Mouse (Mus musculus) layer of hippocampus, postnatal 14 days (tissue): ENCODE results near the gene Mtmr4. TPM values are rescaled to one million over a fixed set of nuclear protein-coding genes. Genes with fewer than 3 reads are reported as not detected.
A peak's percentile ranks its signal among the peaks of the same experiment; 100 is the strongest.

Source experiments
- DNase-seq, 2 experiments: peaks; one replicate each; pipeline ENCODE4 v3.0.0; 2021 to 2022; ENCODE audit warnings: low spot score in 2 of 2, mixed read lengths in 1 of 2
- long read RNA-seq, 2 experiments: library from polyadenylated mRNA; stranded (forward); transcript quantifications; one replicate each; pipeline ENCODE4 v2.0.0; 2021
- total RNA-seq, 2 experiments: library from RNA; stranded (reverse); gene quantifications; 2 replicates each; pipeline ENCODE4 v1.2.3; 2021

Mtmr4 gene
- total RNA-seq = 10 to 100 TPM; 80.4 to 95.4 TPM
- long read RNA-seq, experiment 1, full-length matches to known transcripts = 7 of 13 reads
- long read RNA-seq, experiment 1, partial matches to known transcripts = 1 of 13 reads
- long read RNA-seq, experiment 1, other reads (novel, unspliced or antisense) = 5 of 13 reads
- long read RNA-seq, experiment 2, full-length matches to known transcripts = 1 of 8 reads
- long read RNA-seq, experiment 2, partial matches to known transcripts = 3 of 8 reads
- long read RNA-seq, experiment 2, other reads (novel, unspliced or antisense) = 4 of 8 reads

- DNase-seq = peak; percentile 99 to 100
These were observed at the start of gene Mtmr4 for GRCm38 (mm10) chr11:87591526-87592353. Gene Mtmr4, plus strand, starts transcription at chr11:87592162.

DNA sequence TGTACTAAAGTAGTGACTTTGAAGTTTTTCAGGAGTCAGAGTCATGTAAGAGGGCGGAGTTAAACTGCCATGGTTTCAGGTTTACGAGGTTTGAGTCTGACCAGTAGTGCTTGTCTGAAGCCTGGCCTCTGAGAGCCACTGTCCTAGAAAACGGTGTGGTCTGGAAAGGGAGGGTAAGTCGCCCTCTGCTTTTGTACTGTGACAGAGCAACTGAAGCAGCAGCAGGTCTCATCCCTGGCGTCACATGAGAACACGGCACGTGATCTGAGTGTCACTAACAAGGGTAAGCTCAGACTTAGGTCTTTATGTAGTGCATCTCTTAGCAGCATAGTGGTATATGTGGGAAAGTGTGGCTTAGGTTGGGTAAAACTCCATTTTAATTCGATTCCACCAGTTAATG, 49.7 kb upstream of the Mtmr4 start:
- DNase-seq = no peak

DNA sequence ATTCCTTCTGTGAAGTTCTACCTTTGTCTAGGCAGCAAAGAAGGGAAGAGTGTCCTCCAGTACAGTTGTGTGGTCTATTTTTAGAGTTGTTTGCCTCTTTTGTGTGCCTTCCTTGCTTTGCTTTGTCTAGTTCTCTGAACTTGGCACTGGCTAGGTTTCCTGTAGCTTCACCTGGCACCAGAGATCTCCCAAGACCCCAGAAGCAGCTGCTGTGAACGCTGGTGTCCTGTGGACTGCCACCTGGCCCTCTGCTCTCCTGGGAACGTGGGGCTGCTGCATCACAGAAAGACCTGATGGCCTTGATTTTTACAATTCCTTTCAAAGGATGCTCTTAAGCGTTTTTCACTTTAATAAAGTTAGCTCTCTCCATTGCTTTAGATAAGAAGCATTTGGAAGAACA, 49.1 kb upstream of the Mtmr4 start:
- no peak for DNase-seq

DNA sequence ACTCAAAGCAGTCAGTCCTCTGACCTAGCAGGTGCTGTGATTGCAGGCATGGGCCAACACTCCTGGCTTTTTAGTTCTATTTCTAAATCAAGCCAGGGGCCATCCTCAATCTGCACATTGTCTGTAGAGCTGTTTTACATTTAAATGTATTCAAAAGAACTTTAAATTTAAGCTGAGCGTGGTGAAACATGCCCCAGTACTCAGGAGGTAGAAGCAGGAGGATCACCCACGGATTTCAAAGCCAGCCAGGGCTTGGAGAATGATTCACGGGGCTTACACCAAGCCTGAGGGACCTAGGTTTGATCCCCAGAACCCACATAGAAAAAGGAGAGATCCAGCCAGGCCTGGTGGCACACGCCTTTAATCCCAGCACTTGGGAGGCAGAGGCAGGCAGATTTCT, 38.6 kb upstream of the Mtmr4 start:
- DNase-seq = no peak

GRCm38 (mm10) chr11:87554386-87554785, 37.6 kb upstream of the Mtmr4 start:
- DNase-seq = no peak

GRCm38 (mm10) chr11:87555106-87555703, 36.8 kb upstream of the Mtmr4 start:
- no peak for DNase-seq

- DNase-seq = no peak
These were observed 30.8 kb upstream of the Mtmr4 start for GRCm38 (mm10) chr11:87561208-87561607.

- no peak for DNase-seq
These were observed 25.5 kb upstream of the Mtmr4 start, which contains the start of gene Gm11492 for GRCm38 (mm10) chr11:87566501-87566900. Gene Gm11492, plus strand, starts transcription at chr11:87566653.

GRCm38 (mm10) chr11:87568255-87568953, 23.6 kb upstream of the Mtmr4 start, which contains the start of gene Sept4:
Gene Sept4, plus strand, starts transcription at chr11:87568903.
- peak in 1 of 2 experiments; percentile 61 for DNase-seq

- no peak for DNase-seq
These were observed 21.2 kb upstream of the Mtmr4 start for GRCm38 (mm10) chr11:87570743-87571142.

GRCm38 (mm10) chr11:87571361-87571950, 20.5 kb upstream of the Mtmr4 start:
- no peak for DNase-seq

- DNase-seq = no peak
These were observed 18.2 kb upstream of the Mtmr4 start for GRCm38 (mm10) chr11:87573751-87574150.

- no peak for DNase-seq
These were observed 17.3 kb upstream of the Mtmr4 start for GRCm38 (mm10) chr11:87574520-87575180.

DNA sequence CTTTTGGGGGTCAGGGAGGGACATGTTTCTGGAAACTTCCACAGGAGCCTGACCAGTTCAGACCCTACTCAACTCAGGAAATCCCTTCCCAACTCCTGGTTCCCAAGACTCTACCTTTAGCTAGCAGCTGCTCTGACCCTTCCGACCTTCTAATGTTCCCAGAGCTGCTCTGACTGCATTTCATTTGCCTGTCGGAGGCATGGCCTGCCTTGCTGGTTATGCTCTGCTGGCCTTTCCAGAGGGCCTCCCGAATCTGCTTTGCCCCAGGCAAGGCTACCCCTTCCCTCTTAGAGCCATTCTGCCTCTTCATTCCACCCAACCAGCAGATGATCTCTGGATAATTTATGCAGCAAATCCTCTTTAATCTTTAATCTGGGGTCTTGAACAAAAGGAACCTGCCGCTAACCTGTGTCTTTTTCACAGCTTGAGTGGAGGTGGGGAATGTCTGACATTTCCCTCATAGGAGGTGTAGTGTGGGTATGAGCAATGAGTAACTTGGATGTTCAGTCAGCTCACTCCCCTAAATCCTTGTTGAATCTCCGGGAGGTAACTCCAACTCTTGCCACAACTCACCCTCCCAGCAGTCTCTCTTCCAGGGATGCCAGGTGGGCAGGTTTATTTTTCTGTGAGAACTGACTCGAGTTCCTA, 14.2 kb upstream of the Mtmr4 start:
- no peak for DNase-seq

DNA sequence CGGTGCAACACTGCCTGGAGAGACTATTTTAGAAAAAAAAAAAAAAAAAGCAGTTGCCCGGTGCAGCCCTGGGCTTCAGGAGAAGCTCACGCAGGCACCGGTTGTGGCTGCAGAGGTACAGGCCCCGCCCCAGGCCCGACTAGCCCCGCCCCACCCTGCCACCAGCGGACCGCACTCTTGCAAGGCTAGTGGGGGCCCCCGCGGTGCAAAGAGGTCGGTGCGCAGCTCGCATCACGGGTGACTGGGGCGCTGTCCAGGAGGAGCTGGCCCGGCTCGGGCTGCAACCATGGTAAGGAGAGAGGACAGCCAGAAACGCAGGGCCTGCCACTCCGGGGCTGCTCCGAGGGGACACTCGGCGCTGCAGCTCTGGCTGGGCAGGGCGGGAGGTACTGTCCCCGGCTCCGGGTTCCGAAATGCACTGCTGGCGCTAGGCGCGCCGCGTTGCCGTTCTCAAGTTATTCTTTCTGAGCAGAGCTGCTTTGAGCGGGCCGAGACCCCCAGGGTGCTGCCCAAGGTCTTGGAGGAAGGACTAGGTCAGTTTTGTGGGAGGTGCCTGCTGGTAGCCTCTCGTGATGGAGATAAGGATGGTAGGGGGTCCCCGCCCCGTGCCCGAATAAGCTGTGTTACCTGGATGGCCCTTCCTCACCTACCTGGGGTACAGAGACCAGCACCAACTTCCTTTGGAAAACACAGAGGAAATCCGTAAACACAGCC, 13.6 kb upstream of the Mtmr4 start:
- peak in 1 of 2 experiments; percentile 64 for DNase-seq

GRCm38 (mm10) chr11:87578963-87579601, 12.9 kb upstream of the Mtmr4 start:
- peak in 1 of 2 experiments; percentile 53 for DNase-seq

- no peak for DNase-seq
These were observed 12.2 kb upstream of the Mtmr4 start for GRCm38 (mm10) chr11:87579713-87580112.

DNA sequence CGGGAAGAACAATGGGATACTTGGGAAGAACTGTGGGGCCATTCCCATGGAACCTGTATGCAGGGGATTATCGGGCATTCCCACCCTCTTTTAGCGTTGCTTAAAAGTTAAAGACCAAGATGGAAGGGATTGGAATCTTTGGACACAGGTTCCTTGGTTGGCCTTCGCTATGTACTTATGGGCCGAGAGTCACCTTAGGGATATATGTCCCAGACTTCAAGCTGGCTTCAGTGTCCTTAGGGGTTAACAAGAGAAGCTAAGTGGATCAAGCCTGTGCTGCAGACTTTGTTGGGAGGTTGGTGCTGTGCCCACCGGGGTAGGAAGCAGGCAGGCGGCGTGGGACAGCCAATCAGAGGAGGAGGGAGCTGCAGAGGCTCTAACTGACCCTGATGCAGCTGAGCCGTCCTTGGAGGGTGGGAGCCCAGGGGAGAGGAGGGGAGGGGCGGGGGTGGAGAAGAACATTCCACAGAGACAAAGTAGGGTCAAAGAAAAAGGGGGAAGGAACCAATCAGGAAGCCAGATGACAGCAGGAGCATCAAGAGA, 11.3 kb upstream of the Mtmr4 start:
- no peak for DNase-seq
